Mouse (Mus musculus) testis, adult 2 months (tissue): ENCODE results near the gene Tfrc.

Source experiments
- CTCF ChIP-seq: fragments of 200-500 bp; IDR thresholded peaks from 2 replicates; pipeline ENCODE4 v1.5.1; 2012; ENCODE audit warnings: low read depth, mild to moderate bottlenecking, inconsistent platforms, low read length, moderate library complexity; ENCODE audit not compliant: control insufficient read depth, insufficient read depth, insufficient replicate concordance
- POLR2A ChIP-seq: fragments of 200-500 bp; IDR thresholded peaks from 2 replicates; pipeline ENCODE4 v1.6.1; 2012; ENCODE audit warnings: low read depth, mild to moderate bottlenecking, inconsistent platforms, low read length, moderate library complexity; ENCODE audit not compliant: control insufficient read depth

GRCm38 (mm10) chr16:32659385-32659784, 50.7 kb downstream of the Tfrc start:
- TF ChIP-seq POLR2A (no peak), CTCF (peak; percentile 62; the same call in 1 of the 2 replicates)
